Mouse (Mus musculus) adrenal gland, postnatal 14 days (tissue): ENCODE results near the gene Frmd6. TPM values are rescaled to one million over a fixed set of nuclear protein-coding genes. Genes with fewer than 3 reads are reported as not detected.
A peak's percentile ranks its signal among the peaks of the same experiment; 100 is the strongest.

Experiments used
- DNase-seq: peaks from one replicate; pipeline ENCODE4 v3.0.0; 2021; ENCODE audit warnings: mixed read lengths
- long read RNA-seq, 2 experiments: library from polyadenylated mRNA; stranded (forward); transcript quantifications; one replicate each; pipeline ENCODE4 v2.0.0; 2021
- total RNA-seq: library from RNA; stranded (reverse); gene quantifications from 2 replicates; pipeline ENCODE4 v1.2.3, GENCODE M21; 2021

Gene Frmd6
- 44.9 and 45.1 TPM in 2 replicates for total RNA-seq
- long read RNA-seq, experiment 1, full-length matches to known transcripts, result 18 of 36 reads
- long read RNA-seq, experiment 1, partial matches to known transcripts, result 3 of 36 reads
- long read RNA-seq, experiment 1, other reads (novel, unspliced or antisense), result 15 of 36 reads
- long read RNA-seq, experiment 2, full-length matches to known transcripts, result 9 of 26 reads
- long read RNA-seq, experiment 2, partial matches to known transcripts, result 4 of 26 reads
- long read RNA-seq, experiment 2, other reads (novel, unspliced or antisense), result 13 of 26 reads

DNA sequence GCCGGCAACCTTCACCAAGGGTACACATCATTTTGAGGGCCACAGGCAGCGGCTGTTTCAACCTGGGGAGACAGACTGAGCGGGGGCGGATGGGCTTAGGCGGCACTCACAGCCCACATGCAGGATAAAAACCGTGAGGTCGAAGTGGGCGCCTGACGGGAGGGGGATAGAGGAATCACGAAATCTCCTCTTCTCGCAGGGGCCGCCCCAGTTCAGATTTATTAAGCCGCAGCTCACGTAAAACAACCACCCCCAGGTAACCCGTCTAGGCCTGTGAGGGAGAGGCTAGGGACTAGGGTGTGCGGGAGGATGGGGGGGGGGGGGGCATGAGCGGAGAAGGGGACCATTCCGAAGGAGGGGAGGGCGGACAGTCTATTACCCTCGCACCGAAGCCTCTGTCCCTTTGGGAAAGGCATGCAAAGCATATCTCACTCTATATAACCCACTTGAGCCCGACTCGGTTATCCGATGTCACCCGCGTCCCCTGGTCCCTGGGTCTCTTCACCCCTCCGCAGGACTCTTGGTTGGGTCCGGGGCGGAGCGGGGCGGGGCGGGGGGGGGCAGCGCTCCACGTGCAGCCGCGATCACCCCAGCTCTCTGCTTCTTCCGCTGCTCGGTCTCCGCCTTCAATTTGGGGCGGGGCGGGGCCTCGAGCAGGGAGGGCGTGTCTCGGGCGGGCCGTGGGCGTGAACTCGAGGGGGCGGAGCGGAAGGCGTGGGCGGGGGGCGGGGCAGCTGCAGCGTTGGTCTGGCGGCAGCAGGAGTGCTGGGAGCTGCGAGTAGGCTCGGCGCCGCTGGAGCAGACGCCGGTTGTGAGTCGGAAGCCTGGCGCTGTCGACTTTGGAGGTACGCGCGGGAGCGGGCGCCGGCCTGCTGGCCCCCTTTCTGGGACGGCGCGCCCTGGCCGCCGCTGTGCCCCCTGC, at the start of gene Frmd6:
Gene Frmd6, plus strand, starts transcription at position 786 of the 922 bp plus-strand sequence.
- peak; percentile 98 for DNase-seq

DNA sequence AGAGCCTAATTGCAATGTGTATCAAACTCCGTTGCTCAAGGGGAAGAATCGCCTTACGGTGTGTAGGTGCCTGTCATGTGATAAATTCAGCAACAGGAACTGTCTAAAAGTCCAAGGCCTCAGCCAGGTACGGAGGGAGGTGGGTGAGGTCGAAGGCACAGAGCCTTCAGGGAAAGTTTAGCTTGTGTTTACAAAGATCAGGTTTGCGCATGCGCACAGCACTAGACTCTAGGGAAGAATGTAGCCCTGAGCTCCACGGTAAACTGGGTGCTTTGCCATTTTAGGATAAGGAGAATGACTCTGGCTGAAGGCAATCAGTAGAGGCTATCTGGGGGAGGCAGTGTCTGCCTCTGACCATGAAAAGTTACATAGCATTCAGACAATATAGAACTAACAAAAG, 49.7 kb upstream of the Frmd6 start:
- DNase-seq, result no peak

DNA sequence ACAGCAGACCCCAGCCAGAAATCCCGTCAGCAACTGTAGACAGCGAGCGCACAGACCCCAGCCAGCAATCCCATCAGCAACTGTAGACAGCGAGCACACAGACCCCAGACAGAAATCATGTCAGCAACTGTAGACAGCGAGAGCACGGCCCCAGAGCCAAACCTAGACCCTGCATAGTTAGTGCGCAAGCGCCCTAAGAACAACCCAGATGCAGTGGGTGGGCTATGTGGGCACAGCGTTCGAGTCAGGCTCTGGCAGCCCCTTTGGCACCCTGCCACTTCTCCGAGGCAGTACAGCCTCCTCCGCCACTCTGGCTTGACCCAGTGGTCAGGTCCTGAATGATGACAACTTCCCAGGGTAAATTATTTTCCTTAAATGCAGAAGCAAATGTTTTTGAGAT, 48.6 kb upstream of the Frmd6 start:
- no peak for DNase-seq

DNA sequence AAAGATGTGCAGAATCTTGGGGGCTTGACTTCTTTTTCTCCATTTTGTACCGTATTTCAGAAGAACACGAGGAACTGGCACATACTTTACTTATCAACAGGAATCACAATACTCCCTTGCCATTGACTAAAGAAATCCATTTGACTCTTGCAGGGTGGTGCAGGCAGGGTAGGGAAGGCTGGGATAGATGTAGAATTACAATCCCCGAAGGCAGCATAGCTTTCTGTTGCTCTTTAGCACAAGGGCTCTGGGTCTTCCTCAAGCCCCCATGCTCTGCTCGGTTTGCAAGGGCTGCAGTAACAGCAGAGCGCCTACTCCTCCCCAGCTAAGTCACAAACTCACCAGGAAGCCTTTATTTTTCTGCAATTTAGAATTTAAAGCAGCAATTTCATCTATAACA, 47.8 kb upstream of the Frmd6 start:
- DNase-seq, result no peak

DNA sequence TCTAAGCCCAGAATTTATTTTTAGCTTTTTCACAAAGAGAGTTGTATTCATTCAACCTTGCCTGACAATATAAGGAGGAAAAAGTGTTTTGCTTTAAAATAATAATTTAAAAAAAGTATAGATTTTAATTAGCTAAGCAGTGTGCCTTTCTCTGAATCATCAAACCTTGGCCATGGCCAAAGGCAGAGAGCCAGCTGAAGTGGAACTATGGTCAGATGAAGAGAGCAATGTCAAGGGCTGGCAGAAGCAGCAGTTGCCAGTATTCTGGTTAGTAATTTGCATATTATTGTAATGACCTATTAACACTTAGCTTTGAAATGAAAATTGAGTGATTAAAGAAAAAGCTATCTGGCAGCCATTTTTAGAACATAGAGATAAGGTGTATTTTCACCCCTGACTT, 47.4 kb upstream of the Frmd6 start:
- peak; percentile 65 for DNase-seq

DNA sequence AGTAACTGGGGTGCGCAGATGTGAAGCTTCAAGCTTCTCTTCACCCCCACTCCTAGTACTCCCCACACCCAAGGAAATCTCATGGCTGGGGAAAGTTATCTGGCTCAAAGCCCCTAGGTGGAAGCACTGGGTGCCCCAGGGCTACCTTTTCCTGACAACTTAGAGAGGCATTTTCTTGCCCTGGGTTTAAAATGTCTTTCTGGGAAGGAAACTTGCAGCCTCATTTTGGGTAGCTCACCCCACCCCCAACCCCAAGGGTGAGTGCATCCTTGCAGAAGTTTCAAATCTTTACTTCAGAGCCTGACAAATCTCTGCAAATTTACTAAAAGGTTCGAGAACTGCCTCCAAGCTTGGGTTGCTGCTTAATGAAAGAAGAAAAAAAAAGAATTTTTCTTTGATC, 47.0 kb upstream of the Frmd6 start:
- DNase-seq, result no peak

DNA sequence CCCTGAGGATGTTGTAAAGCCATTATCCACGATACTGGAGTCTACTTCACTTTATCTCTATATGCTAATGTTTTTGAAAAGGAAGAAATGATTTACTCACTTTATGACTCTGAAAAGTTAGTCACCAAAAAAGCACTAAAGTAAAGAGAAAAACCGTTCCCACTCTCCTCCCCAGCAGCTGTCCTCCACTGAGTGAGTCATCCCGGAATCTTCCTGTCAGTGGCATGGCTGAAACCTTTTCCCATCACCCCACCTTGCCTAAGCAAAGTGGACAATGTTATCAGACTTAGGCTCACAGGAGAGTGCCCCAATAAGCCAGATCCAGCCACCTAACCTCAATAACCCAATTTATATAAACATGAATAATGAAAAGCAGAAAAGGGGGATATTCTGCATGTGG, 46.6 kb upstream of the Frmd6 start:
- DNase-seq, result peak; percentile 73

DNA sequence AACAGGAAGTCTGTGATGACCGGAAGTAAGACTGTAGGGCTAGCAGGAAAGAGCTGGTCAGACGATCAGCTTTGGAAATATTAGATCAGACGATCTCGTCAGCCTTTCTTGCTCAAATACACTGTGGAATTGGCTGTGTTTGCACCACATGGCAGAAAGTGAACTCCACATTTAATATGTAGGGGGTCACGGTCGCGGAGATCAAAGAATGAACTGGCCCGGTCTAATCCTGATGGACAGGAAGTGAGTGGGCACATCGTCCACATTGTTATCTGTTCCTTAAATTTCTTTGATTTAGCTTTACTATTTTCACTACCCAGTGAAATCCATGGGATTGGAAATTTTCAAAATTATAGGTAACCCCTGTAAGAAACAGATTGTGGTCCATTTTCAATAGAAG, 42.3 kb upstream of the Frmd6 start:
- no peak for DNase-seq

DNA sequence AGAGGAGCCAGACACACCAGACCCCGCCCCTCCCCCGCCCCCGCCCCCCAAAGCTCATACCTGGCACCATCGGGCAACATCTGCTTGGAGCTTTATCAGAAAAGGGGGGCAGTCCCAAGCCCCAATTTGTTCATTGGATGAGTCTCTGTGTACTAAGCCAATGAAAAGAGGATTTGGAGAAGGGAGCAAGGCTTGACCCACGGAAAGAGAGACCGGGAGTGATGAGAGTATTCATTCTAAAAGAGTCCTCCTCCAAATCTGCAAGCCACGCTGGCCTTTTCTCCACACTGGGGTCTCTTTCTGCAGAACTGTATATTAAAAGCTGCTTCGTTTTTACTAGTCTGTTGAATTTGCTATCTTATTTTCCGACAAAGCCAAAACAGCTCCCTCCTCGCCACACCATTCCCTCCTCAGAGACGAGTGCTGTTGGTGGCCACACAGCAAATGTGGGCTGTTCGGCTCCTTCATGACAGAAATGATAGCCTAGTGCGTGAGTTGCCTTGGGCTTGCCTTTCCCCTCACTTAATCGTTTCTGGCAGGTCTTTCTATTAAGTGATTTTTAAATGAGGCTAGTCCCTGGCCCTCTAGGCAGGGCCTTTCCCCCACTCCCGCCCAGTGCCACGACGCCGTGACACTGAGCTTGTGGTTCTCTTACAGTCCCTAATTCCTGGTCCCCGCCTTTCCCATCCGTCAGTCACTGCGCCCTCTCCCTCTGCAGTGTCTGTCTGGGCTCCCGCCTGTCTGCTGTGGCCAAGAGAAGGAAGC, 41.7 kb upstream of the Frmd6 start:
- no peak for DNase-seq

DNA sequence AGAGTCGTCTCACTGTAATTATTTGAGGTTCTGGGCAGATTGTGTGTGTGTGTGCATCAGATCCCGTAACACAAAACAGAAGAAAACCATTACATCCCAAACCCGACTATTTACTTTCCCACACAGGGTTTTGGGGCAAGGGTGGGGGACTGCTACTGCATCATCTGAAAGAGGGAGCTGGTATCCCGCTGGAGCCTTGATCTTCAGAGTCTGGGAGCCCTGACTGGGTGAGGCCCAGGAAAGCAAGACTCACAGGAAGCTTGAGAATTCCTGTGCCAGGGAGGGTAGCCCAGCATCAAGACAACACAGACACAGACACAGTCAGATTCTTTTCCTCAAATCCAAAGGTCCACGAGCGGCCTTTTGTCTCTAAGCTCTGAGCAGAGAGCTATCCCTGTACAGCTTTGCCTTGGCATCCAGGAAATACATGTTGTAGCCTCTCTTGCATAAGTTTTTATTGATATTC, 41.0 kb upstream of the Frmd6 start:
- no peak for DNase-seq

DNA sequence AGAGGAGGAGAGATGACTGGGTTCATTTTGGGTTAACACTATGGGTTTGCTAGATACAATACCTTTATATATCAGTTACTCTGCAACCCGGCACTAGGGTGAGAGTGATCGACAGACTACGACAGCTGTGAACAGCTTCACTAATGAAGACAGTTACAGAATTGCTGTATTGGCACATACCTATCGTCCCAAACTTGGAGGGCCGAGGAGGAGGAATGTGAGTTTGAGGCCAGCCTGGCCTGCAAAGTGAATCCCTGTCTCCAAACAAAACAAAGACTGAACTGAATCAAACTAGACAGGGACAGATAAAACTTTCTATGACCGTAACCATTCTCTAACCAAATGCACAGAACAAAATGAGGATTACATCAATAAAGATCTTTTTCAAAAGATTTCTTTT, 36.0 kb upstream of the Frmd6 start:
- DNase-seq, result no peak

DNA sequence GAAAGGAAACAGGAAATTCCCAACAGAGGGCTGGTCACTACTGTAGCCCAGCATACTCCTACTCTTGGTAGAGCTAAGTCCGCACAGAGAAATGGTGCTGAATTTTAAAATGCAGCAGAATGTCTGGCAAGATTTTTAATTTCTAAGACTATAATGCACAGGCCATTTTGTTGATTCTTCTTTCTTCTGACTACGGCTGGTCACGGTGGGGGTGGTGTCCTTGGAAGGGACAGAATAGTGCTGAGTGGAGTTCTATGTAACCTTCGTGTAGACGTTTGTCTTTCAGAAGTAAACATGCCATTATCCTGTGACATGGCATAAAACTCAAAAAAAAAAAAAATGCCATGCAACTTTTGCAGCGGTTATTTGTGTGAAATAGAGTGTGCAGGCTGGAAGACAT, 32.0 kb upstream of the Frmd6 start:
- no peak for DNase-seq

DNA sequence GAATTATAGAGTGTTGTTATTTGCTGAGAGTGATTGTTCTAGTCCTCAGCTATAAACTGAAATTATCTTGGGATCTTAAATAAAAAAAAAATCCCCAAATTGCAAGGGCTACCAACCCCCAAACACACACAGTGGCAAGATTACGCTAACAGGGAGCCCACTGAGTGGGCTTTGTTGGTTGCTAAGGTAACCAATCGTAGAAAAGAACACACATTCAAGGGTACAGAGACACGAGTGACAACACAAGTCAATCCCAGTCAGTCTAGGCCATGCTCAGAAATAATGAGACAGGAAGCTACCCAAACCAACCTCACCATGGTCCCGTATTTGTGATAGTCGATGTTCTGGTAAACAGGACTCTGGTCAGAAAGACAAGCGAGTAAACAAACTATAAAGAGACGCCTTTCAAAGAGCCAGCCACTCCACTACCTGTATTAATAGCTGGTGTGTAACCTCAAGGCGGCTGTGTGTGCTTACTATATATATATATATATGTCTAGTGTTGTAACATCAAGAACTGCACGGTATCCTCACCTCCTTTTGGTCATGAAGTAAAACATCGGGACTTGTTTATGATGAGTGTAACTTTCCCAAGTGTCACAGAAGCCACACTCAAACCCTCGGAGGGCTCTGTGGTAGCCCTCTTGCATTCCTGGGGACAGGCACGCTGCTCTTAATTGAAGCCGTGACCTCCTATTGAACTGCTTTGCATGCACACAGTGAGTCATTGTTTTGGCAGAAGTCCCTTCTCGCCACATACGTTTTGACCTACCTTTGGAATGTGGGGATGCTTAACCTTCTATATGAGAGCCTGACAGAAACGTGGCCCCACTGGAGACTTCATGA, 30.5 kb upstream of the Frmd6 start:
- DNase-seq, result no peak

DNA sequence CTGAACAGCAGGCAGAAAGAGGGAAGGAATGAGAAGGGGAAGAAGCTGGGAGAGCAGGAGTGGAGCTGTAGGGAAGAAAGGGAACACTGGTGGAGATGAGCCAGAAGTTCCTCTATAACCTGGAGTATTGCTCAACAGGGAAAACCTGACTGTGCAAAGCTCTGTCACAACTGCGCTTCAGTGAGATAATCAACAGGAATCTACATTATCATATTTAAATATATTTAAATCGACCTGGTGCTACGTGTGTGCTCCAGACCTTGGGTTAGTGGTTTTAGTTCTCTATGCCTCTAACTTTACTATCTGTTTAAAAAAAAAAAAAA, 30.0 kb upstream of the Frmd6 start:
- no peak for DNase-seq

DNA sequence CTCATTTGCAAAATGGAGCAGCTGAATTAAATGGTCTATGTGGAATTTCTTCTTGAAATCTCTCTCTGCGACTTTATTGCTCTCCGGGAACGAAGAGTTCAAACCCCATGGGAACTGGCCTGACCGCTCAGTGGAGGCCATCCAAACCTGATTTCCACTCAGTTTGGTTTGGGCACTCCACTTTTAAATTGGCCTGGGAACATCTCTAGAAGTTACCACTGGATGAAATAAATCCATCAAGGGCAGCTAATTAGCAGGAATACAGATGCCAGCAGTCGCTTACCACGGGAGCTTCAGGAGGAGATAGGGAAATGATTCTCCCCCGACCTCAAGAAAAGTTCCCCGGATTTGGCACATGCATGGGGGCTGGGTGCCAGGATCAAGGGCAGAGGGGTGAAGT, 26.8 kb upstream of the Frmd6 start:
- peak; percentile 22 for DNase-seq

DNA sequence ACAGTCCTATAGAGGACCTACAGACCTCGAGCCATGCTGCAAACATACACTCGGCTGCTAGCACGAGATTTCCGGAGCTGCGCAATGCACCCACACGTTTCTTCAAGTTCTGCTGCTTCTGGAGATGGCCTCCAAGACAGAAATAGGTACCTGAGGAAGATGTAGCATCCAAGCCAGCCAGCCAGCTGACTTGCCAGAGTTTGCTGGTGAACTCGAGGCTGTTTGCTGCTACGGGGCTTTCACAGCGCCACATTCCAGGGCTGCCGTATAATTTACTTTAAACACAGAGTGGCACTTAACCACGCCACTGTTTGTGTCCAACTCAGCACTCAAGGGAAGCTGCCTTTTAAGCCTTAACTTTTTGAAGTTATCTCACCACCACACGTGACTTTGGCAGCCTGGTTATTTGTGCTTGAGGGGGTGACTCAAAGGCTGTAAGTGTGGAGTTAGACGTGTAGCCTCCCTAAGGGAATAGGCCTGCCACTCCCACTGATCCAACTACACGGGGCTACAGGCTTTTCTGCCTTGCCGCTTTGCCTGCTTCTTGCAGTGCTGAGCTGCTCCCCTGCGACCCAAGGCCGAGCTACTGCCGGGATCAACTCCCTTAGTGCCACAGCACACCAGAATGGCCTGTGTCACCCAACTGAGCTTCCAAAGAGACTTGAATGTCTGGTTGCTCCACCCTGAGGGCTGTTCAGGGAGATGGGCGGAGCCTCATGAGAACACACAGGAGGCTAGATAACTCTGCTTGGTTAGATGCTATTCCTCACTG, 25.9 kb upstream of the Frmd6 start:
- DNase-seq, result peak; percentile 41

DNA sequence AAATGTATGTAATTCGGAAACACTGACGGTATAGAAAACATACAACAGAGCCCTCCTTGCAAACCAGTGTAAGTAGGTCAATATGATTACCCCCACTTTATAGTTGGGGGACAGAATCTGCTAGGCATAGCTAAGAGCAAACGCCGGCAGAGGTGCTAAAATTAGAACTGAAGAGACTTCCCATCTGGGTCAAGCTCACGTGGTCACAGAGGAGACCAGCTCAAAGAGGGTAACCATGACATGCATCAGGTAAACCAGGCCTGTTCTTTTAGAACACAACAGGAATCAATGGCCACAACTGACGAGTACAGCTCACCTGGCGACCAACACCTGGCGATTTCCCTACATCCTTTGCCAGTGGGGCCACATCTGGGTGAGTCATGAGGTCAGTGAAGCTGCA, 25.2 kb upstream of the Frmd6 start:
- no peak for DNase-seq

DNA sequence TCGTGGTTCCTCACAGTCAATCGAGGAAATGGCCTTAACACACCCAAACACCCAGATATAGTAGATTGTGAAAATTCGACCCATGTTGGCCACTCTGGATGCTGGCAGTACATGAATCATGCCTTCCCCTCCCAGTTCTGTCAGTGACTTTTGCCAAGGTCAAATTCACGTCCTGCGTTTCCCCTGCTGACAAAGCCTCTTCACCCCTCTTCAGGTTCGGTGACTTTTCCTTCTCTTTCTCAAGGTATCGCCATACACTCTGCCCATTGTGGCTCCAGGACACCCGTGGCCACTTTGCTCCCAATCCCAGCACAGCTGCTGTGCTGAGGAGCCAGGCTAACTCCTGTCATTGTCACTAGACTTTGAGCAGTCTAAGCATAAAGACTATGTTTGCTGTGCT, 24.0 kb upstream of the Frmd6 start:
- peak; percentile 26 for DNase-seq

DNA sequence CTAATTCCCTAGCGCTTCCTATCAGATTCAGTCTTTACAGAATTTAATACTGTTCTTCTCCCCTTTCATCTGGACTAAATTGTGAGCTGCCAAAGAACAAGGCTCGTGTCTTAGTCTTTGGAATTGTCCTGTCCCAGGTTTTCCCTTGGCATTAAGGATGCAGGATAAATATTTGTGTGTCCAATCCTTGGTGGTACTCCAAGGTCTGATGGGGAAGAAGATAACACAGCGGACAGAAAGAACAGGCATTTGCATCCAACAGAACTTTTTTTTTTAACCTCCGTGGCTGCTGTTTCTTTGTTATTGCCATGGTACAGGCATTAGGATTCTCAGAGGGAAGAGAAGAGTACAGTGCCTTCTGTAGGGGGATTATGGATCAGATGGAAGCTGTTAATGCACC, 21.8 kb upstream of the Frmd6 start:
- no peak for DNase-seq

DNA sequence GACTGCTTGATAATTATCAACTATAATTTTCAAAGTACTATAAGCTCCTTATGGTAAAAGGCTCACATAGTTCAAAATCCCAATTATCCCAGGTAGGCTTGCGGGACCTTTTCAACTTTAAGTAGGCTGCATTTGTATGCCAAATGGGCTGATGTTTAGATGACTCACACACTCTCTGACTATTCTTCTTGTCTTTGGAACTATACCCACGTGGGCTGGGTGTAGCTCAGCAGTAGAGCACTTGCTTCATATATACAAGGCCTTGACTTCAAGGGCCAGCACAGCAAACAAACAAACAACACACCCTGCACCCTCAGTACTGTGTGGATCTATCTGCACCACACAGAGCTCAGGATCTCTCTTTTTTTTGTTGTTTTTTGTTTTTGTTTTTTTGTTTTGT, 20.3 kb upstream of the Frmd6 start:
- no peak for DNase-seq

DNA sequence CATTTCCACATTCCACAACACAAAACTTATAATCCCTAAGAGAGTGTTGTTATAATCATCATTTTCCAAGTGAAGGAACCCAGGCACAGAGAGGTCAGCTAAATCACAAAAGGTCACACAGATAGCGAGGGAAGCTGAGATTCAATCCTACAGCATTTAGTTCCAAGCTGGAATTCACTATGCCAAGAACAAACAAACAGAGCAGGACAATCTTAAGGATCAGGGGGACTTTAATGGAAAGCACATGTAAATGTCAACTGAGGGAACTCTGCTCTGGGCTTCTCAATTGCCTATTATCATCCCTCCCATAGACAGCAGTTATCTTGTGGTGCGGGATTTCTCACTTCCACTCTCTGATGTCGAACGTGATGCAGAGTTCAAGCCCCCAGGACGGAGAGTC, 17.8 kb upstream of the Frmd6 start:
- DNase-seq, result no peak
